Mouse (Mus musculus) T-helper 1 cell (primary cell): ENCODE data around the gene Bhmt2.

Experiments
- in situ Hi-C: fragments of 300-600 bp; cut with MboI, MseI; formaldehyde crosslinking; loops from one replicate; pipeline ENCODE4 v1.15.1; 2025; ENCODE audit warnings: high pct_unique_total_duplicates

Gene Bhmt2

GRCm38 (mm10) chr13:93674131-93674561 is at the start of gene Bhmt2, which contains the start of gene Dmgdh:
Gene Bhmt2 (minus strand): TSS chr13:93674302.
Gene Dmgdh (plus strand): TSS chr13:93674433.
- in situ Hi-C loops: no loop called here

DNA sequence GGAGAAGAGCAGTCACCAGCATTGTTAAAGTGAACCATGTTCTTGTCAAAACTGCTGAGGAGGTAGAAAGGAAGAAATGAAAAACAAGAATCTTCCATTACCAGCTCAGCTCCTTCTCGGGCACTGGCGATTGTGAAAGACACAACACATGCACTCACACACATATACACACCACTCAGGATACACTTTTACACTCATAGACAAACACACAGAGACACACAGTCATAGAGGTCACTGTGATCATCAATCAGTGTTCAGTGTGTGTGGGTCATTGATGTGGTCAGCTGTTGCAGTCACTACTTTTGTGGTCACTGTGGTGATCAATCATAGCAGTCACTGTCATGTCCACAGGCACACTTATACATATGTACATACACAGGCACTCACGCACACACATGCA is 49.4 kb upstream of the Bhmt2 start:
- in situ Hi-C loops: no loop called here

DNA sequence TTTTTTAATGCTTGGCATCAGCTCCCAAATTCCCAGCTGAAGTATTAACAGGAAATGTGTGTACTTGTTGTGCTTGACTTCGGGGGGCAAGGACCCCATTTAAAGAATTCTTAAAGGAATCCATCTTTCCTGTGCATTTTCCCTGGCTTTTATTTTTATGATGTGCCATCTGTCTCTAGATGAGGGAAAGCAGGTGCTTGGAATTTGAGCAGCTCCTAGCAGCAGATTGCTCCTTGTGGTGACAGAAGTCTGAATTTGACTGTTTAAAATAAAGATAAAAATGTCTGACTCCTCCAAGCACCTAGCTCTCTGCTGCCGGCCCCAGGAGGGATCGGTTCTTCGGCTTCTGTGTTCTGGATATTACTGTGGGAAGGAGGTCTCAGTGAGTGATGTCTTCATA is 47.8 kb upstream of the Bhmt2 start:
- in situ Hi-C loops: no loop called here

GRCm38 (mm10) chr13:93718948-93719347 is 44.8 kb upstream of the Bhmt2 start:
- in situ Hi-C loops: loop anchor here (10.0 kb wide), 1 partner anchor 1144 kb away; the partner anchor contains the start of gene Spz1

GRCm38 (mm10) chr13:93717113-93717512 is 43.0 kb upstream of the Bhmt2 start:
- in situ Hi-C loops: loop anchor here (10.0 kb wide), 1 partner anchor 1142 kb away; the partner anchor contains the start of gene Spz1

DNA sequence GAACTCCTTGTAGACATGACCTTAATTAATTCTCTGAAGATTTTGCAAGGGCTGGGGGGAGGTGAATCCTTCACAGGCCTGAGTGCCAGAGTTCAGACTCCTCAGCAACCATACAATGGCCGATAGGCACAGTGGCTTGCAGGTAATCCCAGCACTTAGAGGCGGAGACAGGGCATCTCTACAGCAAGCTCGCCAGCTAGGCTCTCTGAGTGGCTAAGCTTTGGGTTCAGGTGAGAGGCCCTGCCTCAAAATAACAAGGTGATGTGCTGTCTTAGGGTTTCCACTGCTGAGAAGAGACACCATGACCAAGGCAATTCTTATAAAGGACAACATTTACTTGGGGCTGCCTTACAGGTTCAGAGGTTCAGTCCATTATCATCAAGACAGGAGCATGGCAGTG is 39.7 kb upstream of the Bhmt2 start:
- in situ Hi-C loops: loop anchor here (10.0 kb wide), 1 partner anchor 1139 kb away; the partner anchor contains the start of gene Spz1

GRCm38 (mm10) chr13:93712362-93712761 is 38.3 kb upstream of the Bhmt2 start:
- in situ Hi-C loops: loop anchor here (10.0 kb wide), 1 partner anchor 1138 kb away; the partner anchor contains the start of gene Spz1

DNA sequence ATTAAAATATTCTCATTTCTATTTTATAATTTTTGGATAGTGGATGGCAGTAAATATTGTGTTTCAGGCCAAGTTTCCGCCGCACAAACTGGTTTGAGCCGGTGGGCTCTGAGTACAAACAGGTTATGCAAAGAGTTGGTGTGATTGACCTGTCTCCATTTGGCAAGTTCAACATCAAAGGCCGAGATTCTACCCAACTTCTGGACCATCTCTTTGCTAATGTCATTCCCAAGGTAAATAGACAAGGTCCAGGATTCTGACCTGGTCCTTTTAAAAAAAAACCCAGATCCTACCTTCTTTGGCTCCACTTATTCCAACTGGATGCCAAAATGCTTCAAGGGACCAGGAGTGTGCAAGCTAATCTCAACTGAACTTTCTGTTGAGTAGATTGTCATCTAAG is 37.1 kb upstream of the Bhmt2 start:
- in situ Hi-C loops: loop anchor here (10.0 kb wide), 1 partner anchor 1136 kb away; the partner anchor contains the start of gene Spz1

DNA sequence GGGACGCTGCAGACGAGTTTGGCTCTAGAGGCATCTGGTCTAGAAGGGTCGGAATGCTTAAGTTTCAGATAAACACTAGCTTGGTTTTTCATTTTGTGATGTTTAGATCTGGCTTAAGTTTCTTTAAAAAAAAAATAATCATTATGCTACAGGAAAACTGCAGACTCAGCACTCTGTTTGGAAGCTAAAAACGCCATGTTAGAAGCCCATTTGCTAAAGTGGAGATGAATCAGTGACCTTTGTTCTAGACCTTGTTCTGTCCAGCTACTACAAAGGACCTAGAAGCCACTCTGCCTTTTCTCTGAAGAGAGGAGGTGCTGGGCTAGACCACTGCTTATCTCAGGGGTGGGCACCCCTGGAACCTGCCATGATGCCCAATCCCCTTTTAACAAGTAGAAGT is 36.2 kb upstream of the Bhmt2 start:
- in situ Hi-C loops: loop anchor here (10.0 kb wide), 1 partner anchor 1136 kb away; the partner anchor contains the start of gene Spz1

GRCm38 (mm10) chr13:93707271-93707670 is 33.2 kb upstream of the Bhmt2 start:
- in situ Hi-C loops: no loop called here

DNA sequence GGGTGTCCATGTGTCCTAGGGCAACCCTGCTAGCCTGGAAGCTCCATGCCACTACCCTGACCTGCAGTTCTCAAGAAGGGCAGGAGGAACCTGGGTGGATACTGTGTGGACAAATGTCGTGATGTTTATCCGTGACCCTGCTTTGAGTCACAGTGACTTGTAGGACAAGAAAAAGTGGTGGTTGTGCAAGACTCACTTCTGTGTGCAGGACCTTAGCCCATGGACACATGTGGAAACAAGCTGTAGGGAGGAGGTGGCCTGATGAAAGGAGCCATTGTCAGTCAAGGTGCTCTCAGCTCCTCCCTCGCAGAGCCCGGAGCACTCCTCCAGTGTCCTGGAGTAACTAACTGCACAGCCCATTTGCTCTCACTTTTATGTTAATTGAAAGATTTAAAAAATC is 31.6 kb upstream of the Bhmt2 start:
- in situ Hi-C loops: no loop called here

- in situ Hi-C loops: no loop called here
These were observed 24.8 kb upstream of the Bhmt2 start for GRCm38 (mm10) chr13:93698866-93699265.

GRCm38 (mm10) chr13:93690821-93691220 is 16.7 kb upstream of the Bhmt2 start:
- in situ Hi-C loops: no loop called here

DNA sequence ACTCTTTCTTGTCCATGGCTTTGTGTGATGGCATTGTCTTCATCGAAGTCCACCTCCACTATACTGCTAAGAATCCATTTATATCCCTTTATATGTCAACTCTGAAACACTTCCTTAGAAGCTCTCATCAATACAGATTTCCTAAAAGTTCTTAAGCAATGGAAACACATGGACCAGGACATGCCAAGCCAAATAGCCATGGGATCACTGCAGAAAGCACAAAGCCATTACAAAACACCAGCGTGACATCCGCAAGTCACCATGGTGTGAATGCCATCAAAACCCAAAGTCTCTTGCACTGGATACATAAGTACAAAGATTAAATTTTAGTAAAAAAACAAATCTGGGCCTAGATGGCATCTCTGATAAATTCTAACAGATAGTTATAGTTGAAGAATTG is 15.5 kb upstream of the Bhmt2 start:
- in situ Hi-C loops: no loop called here

GRCm38 (mm10) chr13:93687321-93687720 is 13.2 kb upstream of the Bhmt2 start:
- in situ Hi-C loops: no loop called here

- in situ Hi-C loops: no loop called here
These were observed 11.1 kb upstream of the Bhmt2 start for GRCm38 (mm10) chr13:93685226-93685625.

- in situ Hi-C loops: no loop called here
These were observed 9.2 kb upstream of the Bhmt2 start for GRCm38 (mm10) chr13:93683336-93683735.

DNA sequence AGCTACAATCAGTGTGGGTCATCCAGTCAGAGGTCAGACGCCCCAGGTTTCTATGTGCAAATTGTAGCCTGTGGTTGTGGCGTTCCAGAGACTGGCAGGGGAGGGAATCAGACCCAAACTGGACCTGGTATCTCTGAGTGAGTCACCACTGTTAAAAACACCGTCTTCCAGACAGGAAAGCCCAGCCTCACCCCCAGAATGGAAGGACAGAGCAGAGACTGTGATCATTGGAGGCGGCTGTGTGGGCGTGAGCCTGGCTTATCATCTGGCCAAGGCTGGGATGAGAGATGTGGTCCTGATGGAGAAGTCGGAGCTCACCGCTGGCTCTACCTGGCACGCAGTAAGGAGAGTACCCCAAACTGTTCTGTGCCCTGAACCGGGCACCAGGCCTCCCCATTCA is 2.8 kb upstream of the Bhmt2 start:
- in situ Hi-C loops: no loop called here

- in situ Hi-C loops: no loop called here
These were observed 806 bp downstream of the Bhmt2 start for GRCm38 (mm10) chr13:93673296-93673695.

- in situ Hi-C loops: no loop called here
These were observed 1.7 kb downstream of the Bhmt2 start for GRCm38 (mm10) chr13:93672371-93672770.

DNA sequence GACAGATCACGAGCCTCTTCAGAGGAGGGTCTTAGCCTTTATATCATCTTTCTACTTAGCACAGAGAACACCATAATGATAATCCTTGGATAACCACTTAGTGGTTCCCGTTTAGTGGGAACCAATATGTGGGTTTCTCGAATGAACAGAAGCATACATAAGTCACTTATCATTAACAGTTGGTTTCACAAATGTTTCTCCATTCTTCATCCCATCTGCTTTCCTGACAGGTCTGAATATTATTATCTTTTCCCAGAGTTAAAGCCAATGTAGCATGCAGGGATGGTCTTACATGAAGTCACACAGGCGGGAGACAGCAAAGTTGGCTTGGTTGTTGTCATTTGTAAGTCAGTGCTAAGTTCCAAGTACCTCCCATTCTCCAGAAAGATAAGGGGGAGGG is 6.5 kb downstream of the Bhmt2 start:
- in situ Hi-C loops: no loop called here

GRCm38 (mm10) chr13:93657941-93658340 is 16.2 kb downstream of the Bhmt2 start:
- in situ Hi-C loops: no loop called here

DNA sequence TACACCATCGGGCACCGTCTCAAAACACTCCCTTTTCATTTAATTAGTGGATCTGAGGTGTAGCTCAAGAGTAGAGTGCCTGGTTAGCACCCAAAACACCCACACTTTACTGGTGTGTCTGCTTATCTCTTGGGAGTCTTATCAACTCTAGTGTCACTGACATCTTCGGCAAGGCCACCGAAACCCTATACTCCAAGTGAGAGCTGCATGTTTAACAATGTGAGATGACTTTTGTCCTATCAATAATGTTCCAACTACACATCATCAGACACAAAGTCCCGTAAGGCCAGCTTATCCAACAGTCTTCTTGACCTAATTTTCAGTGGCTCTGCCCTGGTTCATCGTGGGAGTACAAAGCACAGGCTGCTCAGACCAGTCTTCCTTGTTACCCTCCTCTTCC is 20.7 kb downstream of the Bhmt2 start:
- in situ Hi-C loops: no loop called here
